Mouse (Mus musculus) heart, embryonic 16.5 days (tissue): ENCODE results near the gene Olfr1417. TPM values are rescaled to one million over a fixed set of nuclear protein-coding genes. Genes with fewer than 3 reads are reported as not detected.

ENCODE experiments used
- ATAC-seq: fragments of 200-750 bp; cut with Nextera tagmentation; replicated peaks from 2 replicates; pipeline ENCODE4 v1.8.0; 2017; ENCODE audit warnings: moderate number of reproducible peaks; ENCODE audit not compliant: insufficient read depth, low FRiP score; ENCODE audit errors: extremely low read depth
- H3K27ac ChIP-seq: fragments of 300-500 bp; sonication (generic); 2 replicates; pipeline ENCODE4 v1.5.1; 2014; ENCODE audit warnings: mild to moderate bottlenecking, low read length, control low read depth, moderate library complexity
- H3K27me3 ChIP-seq: fragments of 300-500 bp; sonication (generic); 2 replicates; pipeline ENCODE4 v1.6.1; 2014; ENCODE audit warnings: low read length, mixed read lengths; ENCODE audit not compliant: control insufficient read depth, insufficient read depth
- H3K36me3 ChIP-seq: fragments of 300-500 bp; sonication (generic); 2 replicates; pipeline ENCODE4 v1.6.1; 2014; ENCODE audit not compliant: control insufficient read depth, insufficient read depth
- H3K4me1 ChIP-seq: fragments of 300-500 bp; sonication (generic); 2 replicates; pipeline ENCODE4 v1.6.1; 2014; ENCODE audit warnings: low read length, mixed read lengths; ENCODE audit not compliant: control insufficient read depth, insufficient read depth
- H3K4me2 ChIP-seq: fragments of 300-500 bp; sonication (generic); 2 replicates; pipeline ENCODE4 v1.6.1; 2014; ENCODE audit warnings: low read depth, mild to moderate bottlenecking, control low read depth, low read length
- H3K4me3 ChIP-seq: fragments of 300-500 bp; sonication (generic); 2 replicates; pipeline ENCODE4 v1.5.1; 2014; ENCODE audit warnings: mild to moderate bottlenecking, control low read depth, low read length
- H3K9ac ChIP-seq: fragments of 300-500 bp; sonication (generic); 2 replicates; pipeline ENCODE4 v1.6.1; 2014; ENCODE audit warnings: low read length, control low read depth
- H3K9me3 ChIP-seq: fragments of 300-500 bp; sonication (generic); replicated peaks from 2 replicates; pipeline ENCODE4 v1.6.1; 2016; ENCODE audit warnings: low read length; ENCODE audit not compliant: control insufficient read depth
- WGBS: fragments of 180-500 bp; shearing (Covaris S2); extraction: QIAGEN DNeasy Blood & Tissue Kit; methylation state at CpG from one replicate; pipeline ENCODE4 v1.1.7; 2014; 5-methylcytosine and 5-hydroxymethylcytosine counted together
- polyA plus RNA-seq: library from polyadenylated mRNA; unstranded; fragments of >200 nt; fragmentation: Nextera tagmentation; extraction: Ambion mirVana; gene quantifications from 2 replicates; pipeline ENCODE4 v1.2.1, GENCODE M21; 2015

The Olfr1417 gene
- polyA plus RNA-seq, 1 experiment from 2014 or later, result not detected

- Histone ChIP-seq H3K27ac (no peak overlapping the region), H3K4me1 (peaks cover 6% of the 10 kb centered on the region; the same call in 1 of the 2 replicates), H3K27me3 (no peaks in the 10 kb centered on the region), H3K36me3 (no peaks in the 10 kb centered on the region), H3K4me2 (no peak overlapping the region), H3K4me3 (no peak overlapping the region), H3K9ac (no peak overlapping the region), H3K9me3 (no peaks in the 10 kb centered on the region)
- no peak for ATAC-seq
- WGBS, result 75% methylated on average over 6 of the region's 6 CpGs
Measured at GRCm38 (mm10) chr19:11814742-11815333, 24.2 kb downstream of the Olfr1417 start.

DNA sequence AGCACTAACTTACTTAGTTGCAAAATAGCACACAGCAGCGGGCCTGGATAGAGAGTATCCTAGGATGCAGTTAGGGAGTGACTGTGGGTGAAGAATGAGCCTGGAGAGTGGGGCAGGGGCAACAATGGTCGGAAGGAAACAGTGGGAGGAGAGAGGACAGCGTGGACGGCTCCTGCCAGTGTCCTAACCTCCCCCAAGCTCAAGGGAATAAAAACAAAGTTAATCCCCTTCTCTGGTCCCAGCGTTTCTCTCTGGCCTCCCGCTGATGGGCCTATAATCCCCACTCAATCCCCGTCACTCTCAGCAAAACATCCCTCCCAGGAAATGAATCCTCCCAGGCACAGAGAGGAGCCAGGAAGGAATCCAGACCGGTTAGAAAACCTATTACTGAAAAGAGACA lies 25.4 kb downstream of the Olfr1417 start:
- no peaks in the 10 kb centered on the region for H3K36me3 ChIP-seq
- H3K27me3 ChIP-seq, result no peaks in the 10 kb centered on the region
- no peaks in the 10 kb centered on the region for H3K9me3 ChIP-seq
- peak; percentile 46; the same call in 1 of the 2 replicates for ATAC-seq
- H3K9ac ChIP-seq, result no peak overlapping the region
- H3K4me2 ChIP-seq, result 0 out of 2 replicates have a peak overlapping the region, but pooled peaks have one; percentile 1
- no peak overlapping the region for H3K4me3 ChIP-seq
- H3K4me1 ChIP-seq, result peaks cover 6% of the 10 kb centered on the region; the same call in 1 of the 2 replicates
- peak overlapping the region; percentile 69 for H3K27ac ChIP-seq
- WGBS, result 32% methylated on average over 8 of the region's 8 CpGs

GRCm38 (mm10) chr19:11813136-11813535 lies 25.9 kb downstream of the Olfr1417 start:
- no peaks in the 10 kb centered on the region for H3K9me3 ChIP-seq
- no peak overlapping the region for H3K4me3 ChIP-seq
- WGBS, result 58% methylated on average over 4 of the region's 4 CpGs
- H3K4me2 ChIP-seq, result no peak overlapping the region
- H3K27ac ChIP-seq, result 0 out of 2 replicates have a peak overlapping the region, but pooled peaks have one; percentile 36
- ATAC-seq, result no peak
- H3K4me1 ChIP-seq, result peaks cover 5% of the 10 kb centered on the region; the same call in 1 of the 2 replicates
- H3K36me3 ChIP-seq, result no peaks in the 10 kb centered on the region
- no peaks in the 10 kb centered on the region for H3K27me3 ChIP-seq
- no peak overlapping the region for H3K9ac ChIP-seq

DNA sequence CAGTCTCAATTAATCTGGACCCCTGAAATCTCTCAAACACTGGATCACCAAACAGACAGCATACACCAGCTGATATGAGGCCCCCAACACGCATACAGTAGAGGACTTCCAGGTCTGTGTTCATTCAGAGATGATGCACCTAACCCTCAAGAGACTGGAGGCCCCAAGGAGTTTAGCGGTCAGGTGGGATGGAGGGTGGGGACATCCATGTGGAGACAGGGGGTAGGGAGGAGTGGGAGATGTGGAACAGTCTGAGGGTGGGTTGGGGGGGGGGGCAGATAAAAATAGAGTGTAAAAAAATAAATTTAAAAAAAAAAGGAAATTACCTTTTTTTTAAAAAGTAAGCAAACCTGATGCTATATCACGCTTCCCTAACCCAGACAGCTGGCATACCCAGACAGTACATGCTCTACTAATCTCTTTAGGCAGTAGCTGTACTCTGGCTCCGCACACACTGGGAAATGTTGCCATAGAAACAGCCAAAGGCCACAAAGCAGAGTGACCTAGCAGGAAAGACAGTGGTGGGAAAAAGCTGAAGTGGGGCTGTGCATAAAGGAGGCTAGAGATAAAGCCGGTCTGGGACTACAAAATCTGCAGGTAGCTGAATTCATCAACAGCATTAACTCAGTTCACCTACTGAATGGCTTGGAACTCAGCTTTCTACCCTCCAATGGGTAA lies 27.2 kb downstream of the Olfr1417 start:
- peak; percentile 46; the same call in 1 of the 2 replicates for ATAC-seq
- Histone ChIP-seq H3K9me3 (no peaks in the 10 kb centered on the region), H3K4me3 (no peak overlapping the region), H3K4me2 (no peak overlapping the region), H3K4me1 (peaks cover 4% of the 10 kb centered on the region; the same call in 1 of the 2 replicates), H3K27me3 (no peaks in the 10 kb centered on the region), H3K27ac (peak overlapping the region; percentile 32; the same call in 1 of the 2 replicates), H3K36me3 (no peaks in the 10 kb centered on the region), H3K9ac (no peak overlapping the region)
- WGBS, result 45% methylated on average over 5 of the region's 5 CpGs

DNA sequence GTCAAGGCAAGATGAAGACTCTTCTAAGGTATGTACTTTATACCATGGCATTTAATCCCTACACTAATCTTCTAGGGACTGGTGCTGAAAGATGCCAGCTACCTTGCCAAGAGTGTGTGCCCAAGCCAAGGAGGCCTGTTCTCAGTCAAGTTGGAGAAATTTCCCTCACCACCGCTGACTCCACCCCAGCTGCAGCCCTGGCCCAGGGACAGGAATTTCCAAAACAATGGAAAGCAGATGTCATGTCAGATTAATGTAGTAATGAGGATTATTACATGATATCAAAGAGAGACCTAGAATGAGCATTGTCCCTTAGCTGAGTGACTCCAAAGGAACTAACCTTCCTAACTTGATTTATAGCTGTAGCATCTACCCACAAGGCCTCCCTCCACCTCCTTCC lies 28.2 kb downstream of the Olfr1417 start:
- no peak overlapping the region for H3K9ac ChIP-seq
- no peak overlapping the region for H3K4me2 ChIP-seq
- no peaks in the 10 kb centered on the region for H3K36me3 ChIP-seq
- H3K4me1 ChIP-seq, result peaks cover 4% of the 10 kb centered on the region; the same call in 1 of the 2 replicates
- no peaks in the 10 kb centered on the region for H3K27me3 ChIP-seq
- ATAC-seq, result no peak
- H3K9me3 ChIP-seq, result no peaks in the 10 kb centered on the region
- 71% methylated on average over 1 of the region's 1 CpGs for WGBS
- no peak overlapping the region for H3K4me3 ChIP-seq
- H3K27ac ChIP-seq, result no peak overlapping the region

DNA sequence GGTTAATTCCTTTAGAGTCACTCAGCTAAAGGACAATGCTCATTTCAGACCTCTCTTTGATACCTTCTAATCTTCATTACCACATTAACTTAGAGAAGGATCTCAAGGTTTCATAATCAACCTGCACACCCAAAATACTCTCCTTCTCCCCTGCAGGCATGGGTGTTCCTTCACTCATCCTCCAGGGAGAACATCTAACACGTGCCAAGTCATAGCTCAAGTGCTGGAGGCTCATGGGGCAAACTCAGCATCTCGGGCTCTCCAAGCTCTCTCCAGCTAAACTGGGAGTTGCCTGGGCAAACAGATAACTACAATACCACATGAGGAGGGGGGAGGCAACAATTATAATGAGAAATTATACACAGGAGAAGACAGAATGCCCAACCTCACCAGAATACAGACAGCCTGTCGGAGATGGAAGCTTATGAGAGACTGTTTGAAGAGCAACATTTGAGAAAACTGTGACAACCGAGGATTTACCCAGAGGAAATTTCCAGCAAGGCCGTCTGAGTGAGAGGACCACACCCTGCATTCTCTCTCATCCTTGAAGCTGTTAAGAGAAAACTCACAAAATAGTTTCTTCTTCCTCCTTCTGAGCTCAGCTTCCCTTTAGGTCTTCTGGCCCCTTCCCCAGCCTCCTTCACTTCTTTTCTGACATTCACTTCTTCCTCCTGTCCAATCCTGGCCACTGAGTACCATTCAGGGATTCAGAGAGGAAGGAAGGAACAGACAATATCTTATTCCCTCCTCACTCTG lies 28.8 kb downstream of the Olfr1417 start:
- Histone ChIP-seq H3K36me3 (no peaks in the 10 kb centered on the region), H3K4me2 (no peak overlapping the region), H3K4me1 (peaks cover 4% of the 10 kb centered on the region; the same call in 1 of the 2 replicates), H3K9me3 (no peaks in the 10 kb centered on the region), H3K9ac (no peak overlapping the region), H3K27ac (no peak overlapping the region), H3K4me3 (no peak overlapping the region), H3K27me3 (no peaks in the 10 kb centered on the region)
- WGBS, result 60% methylated on average over 5 of the region's 5 CpGs
- no peak for ATAC-seq

DNA sequence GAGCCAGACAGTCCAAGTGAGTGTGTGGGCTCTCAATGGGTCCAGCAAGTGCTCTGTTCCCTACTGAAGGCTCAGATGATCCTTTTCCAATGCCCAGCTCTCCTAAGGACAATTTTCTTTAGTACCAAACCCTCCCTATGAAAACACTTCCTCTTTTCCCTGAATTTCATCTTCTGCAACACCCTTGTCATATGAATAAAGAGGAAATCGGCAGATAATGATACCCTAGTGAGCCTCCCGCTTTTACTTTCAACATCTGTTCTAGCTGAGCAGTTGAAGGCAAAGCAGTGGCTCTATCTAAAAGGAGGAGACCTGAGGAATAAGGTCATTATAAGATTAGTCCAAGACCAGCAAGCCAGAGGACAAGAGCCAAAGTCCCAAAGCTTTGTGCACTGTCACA lies 30.6 kb downstream of the Olfr1417 start:
- H3K27me3 ChIP-seq, result no peaks in the 10 kb centered on the region
- no peak overlapping the region for H3K4me3 ChIP-seq
- 76% methylated on average over 2 of the region's 2 CpGs for WGBS
- no peaks in the 10 kb centered on the region for H3K36me3 ChIP-seq
- no peak overlapping the region for H3K4me2 ChIP-seq
- peaks cover 4% of the 10 kb centered on the region; the same call in 1 of the 2 replicates for H3K4me1 ChIP-seq
- H3K9me3 ChIP-seq, result no peaks in the 10 kb centered on the region
- no peak overlapping the region for H3K9ac ChIP-seq
- no peak for ATAC-seq
- no peak overlapping the region for H3K27ac ChIP-seq

DNA sequence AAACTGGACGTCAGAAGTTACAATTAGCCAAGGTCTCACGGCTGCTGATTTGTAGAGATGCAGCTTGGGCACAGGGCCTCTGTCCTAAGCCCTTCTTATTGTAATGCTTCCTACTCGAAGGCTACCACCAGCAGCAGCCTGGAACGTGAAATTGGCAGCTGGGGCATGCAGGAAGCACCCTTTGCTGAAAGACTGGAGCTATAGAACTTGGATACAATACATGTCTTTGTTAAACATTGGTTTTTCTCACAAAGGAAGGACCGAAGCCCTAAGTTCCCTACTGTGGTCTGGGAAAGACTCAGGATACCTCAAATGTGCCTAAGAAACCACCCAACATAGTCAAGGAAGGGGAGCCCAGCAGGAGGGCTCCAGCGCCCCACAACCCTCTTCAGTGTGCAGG lies 31.2 kb downstream of the Olfr1417 start:
- 58% methylated on average over 6 of the region's 6 CpGs for WGBS
- Histone ChIP-seq H3K9ac (no peak overlapping the region), H3K4me1 (peaks cover 4% of the 10 kb centered on the region; the same call in 1 of the 2 replicates), H3K4me3 (no peak overlapping the region), H3K27ac (no peak overlapping the region), H3K9me3 (no peaks in the 10 kb centered on the region), H3K36me3 (no peaks in the 10 kb centered on the region), H3K4me2 (no peak overlapping the region), H3K27me3 (no peaks in the 10 kb centered on the region)
- ATAC-seq, result no peak

DNA sequence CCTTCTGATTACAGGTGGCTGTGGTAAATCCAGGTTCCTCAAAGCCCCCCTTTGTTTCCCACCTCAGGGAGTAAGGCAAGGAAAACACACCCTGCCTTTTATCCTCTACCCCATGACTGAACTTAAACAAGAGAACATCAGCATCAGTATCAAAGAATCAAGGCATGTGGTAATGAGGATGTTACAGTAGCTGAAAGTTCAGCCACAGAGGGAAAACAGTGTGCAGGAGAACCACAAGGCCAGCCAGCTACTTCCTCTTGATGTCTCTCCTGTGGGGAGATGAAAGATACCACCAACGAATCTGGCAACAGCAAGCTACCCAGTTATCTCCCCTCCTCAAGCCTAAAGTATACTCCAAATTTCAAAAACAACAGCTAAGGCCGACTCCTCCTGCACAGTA lies 31.8 kb downstream of the Olfr1417 start:
- ATAC-seq, result no peak
- WGBS, result 32% methylated on average over 2 of the region's 2 CpGs
- Histone ChIP-seq H3K36me3 (no peaks in the 10 kb centered on the region), H3K4me1 (peaks cover 4% of the 10 kb centered on the region; the same call in 1 of the 2 replicates), H3K4me3 (no peak overlapping the region), H3K9me3 (no peaks in the 10 kb centered on the region), H3K4me2 (no peak overlapping the region), H3K27ac (no peak overlapping the region), H3K27me3 (no peaks in the 10 kb centered on the region), H3K9ac (no peak overlapping the region)
